Comparison of ENCODE assay signal across 8 mouse cellular contexts in genomic region chr3:110143206-110144061, GRCm38 (mm10). TPM values are rescaled to one million over a fixed set of nuclear protein-coding genes. Genes with fewer than 3 reads are reported as not detected.
DNase-seq lines count a peak whose midpoint lies in the region; ATAC-seq and TF ChIP-seq lines count a peak whose summit lies in the region.

Gene Ntng1 (minus strand): TSS chr3:110144011.

- H3K9ac ChIP-seq in kidney, embryonic 14.5 days (ENCODE audit: low read depth, low read length): peak within 1 kb of the TSS; percentile 51; the same call in 1 of the 2 replicates
- H3K9ac ChIP-seq in hindbrain, embryonic 15.5 days: peak within 1 kb of the TSS; percentile 64
- H3K9ac ChIP-seq in limb, embryonic 12.5 days (replicated peaks): peak within 1 kb of the TSS; percentile 73
- peak within 1 kb of the TSS; percentile 64 for H3K9ac ChIP-seq in neural tube, embryonic 12.5 days

- no peak for TF ChIP-seq POLR2A in embryonic fibroblast, embryonic 13.5 days (IDR thresholded peaks at IDR 0.05; ENCODE audit: low read depth, low read length)

- peak within 1 kb of the TSS; percentile 97 for H3K4me2 ChIP-seq in kidney, embryonic 14.5 days (replicated peaks; ENCODE audit: low read depth, low read length)
- H3K4me2 ChIP-seq in hindbrain, embryonic 15.5 days: peak within 1 kb of the TSS; percentile 91
- peak within 1 kb of the TSS; percentile 99 for H3K4me2 ChIP-seq in limb, embryonic 12.5 days
- H3K4me2 ChIP-seq in neural tube, embryonic 12.5 days (replicated peaks): peak within 1 kb of the TSS; percentile 100

- H3K4me1 ChIP-seq in kidney, embryonic 14.5 days (ENCODE audit: control insufficient read depth, insufficient read depth, low read length): no peaks in the 10 kb centered on the region
- no peaks in the 10 kb centered on the region; the same call in 1 of the 2 replicates for H3K4me1 ChIP-seq in embryonic fibroblast, embryonic 13.5 days (ENCODE audit: control insufficient read depth, insufficient read depth, low read length)
- H3K4me1 ChIP-seq in hindbrain, embryonic 15.5 days (replicated peaks): 0 out of 2 replicates have a peak, but pooled peaks cover 7% of the 10 kb centered on the region
- H3K4me1 ChIP-seq in limb, embryonic 12.5 days (replicated peaks): no peaks in the 10 kb centered on the region; the same call in 1 of the 2 replicates
- peaks cover 6% of the 10 kb centered on the region; the same call in 1 of the 2 replicates for H3K4me1 ChIP-seq in neural tube, embryonic 12.5 days

- WGBS in kidney, embryonic 14.5 days: under 1% methylated on average over 52 of the region's 52 CpGs
- under 1% methylated on average over 52 of the region's 52 CpGs for WGBS in hindbrain, embryonic 15.5 days
- WGBS in limb, embryonic 12.5 days: under 1% methylated on average over 52 of the region's 52 CpGs
- under 1% methylated on average over 52 of the region's 52 CpGs for whole genome bisulfite sequencing in neural tube, embryonic 12.5 days

- no peaks in the 10 kb centered on the region for H3K9me3 ChIP-seq in kidney, embryonic 14.5 days (ENCODE audit: control insufficient read depth, low read length)
- H3K9me3 ChIP-seq in hindbrain, embryonic 15.5 days: no peaks in the 10 kb centered on the region
- H3K9me3 ChIP-seq in limb, embryonic 12.5 days: no peaks in the 10 kb centered on the region
- H3K9me3 ChIP-seq in neural tube, embryonic 12.5 days: no peaks in the 10 kb centered on the region

- peak; percentile 65 for ATAC-seq in kidney, embryonic 14.5 days (ENCODE audit: low FRiP score, low TSS enrichment)
- peak; percentile 77 for ATAC-seq in hindbrain, embryonic 15.5 days (ENCODE audit: low FRiP score, low read depth)
- peak; percentile 67 for ATAC-seq in limb, embryonic 12.5 days (ENCODE audit: insufficient number of reproducible peaks, insufficient read depth, low FRiP score, low TSS enrichment, low read depth)
- peak; percentile 62 for ATAC-seq in neural tube, embryonic 12.5 days (ENCODE audit: low FRiP score, low read depth)

- H3K27me3 ChIP-seq in kidney, embryonic 14.5 days (ENCODE audit: control insufficient read depth, insufficient read depth, low read length): peaks cover 19% of the 10 kb centered on the region
- no peaks in the 10 kb centered on the region for H3K27me3 ChIP-seq in hindbrain, embryonic 15.5 days
- H3K27me3 ChIP-seq in limb, embryonic 12.5 days: peaks cover 31% of the 10 kb centered on the region
- peaks cover 20% of the 10 kb centered on the region for H3K27me3 ChIP-seq in neural tube, embryonic 12.5 days (replicated peaks)

- no peaks in the 10 kb centered on the region for H3K36me3 ChIP-seq in kidney, embryonic 14.5 days (ENCODE audit: control insufficient read depth, insufficient read depth, low read length)
- H3K36me3 ChIP-seq in hindbrain, embryonic 15.5 days: no peaks in the 10 kb centered on the region
- no peaks in the 10 kb centered on the region for H3K36me3 ChIP-seq in limb, embryonic 12.5 days
- no peaks in the 10 kb centered on the region for H3K36me3 ChIP-seq in neural tube, embryonic 12.5 days

- H3K27ac ChIP-seq in kidney, embryonic 14.5 days (ENCODE audit: low read depth, low read length): no peak within 1 kb of the TSS
- H3K27ac ChIP-seq in embryonic fibroblast, embryonic 13.5 days (ENCODE audit: insufficient read depth, low read length): no peak within 1 kb of the TSS
- H3K27ac ChIP-seq in hindbrain, embryonic 15.5 days (replicated peaks): peak within 1 kb of the TSS; percentile 82
- no peak within 1 kb of the TSS for H3K27ac ChIP-seq in limb, embryonic 12.5 days
- no peak within 1 kb of the TSS for H3K27ac ChIP-seq in neural tube, embryonic 12.5 days

- no peak for TF ChIP-seq CTCF in embryonic fibroblast, embryonic 13.5 days (IDR thresholded peaks at IDR 0.05; ENCODE audit: borderline replicate concordance, insufficient read depth, low read length)

- no peak for DNase-seq in kidney, adult 11 months
- DNase-seq in adrenal gland, postnatal 36 days: peak; percentile 5 to 15
- DNase-seq in spleen, adult 12 weeks (ENCODE audit: low spot score): no peak

- peak within 1 kb of the TSS; percentile 56 for H3K4me3 ChIP-seq in kidney, embryonic 14.5 days (ENCODE audit: low read length)
- peak within 1 kb of the TSS; percentile 49 for H3K4me3 ChIP-seq in embryonic fibroblast, embryonic 13.5 days (ENCODE audit: insufficient read depth, low read length)
- H3K4me3 ChIP-seq in hindbrain, embryonic 15.5 days: peak within 1 kb of the TSS; percentile 75
- H3K4me3 ChIP-seq in limb, embryonic 12.5 days (replicated peaks): peak within 1 kb of the TSS; percentile 67
- peak within 1 kb of the TSS; percentile 69 for H3K4me3 ChIP-seq in neural tube, embryonic 12.5 days

RNA-seq across cellular contexts. Expression of gene Ntng1, which starts in this region (rescaled TPM):
- polyA plus RNA-seq in kidney, embryonic 14.5 days (2014; fragmentation: Nextera tagmentation; extraction: Ambion mirVana): 2.3 and 3.0 TPM in 2 replicates
- 1 to 10 TPM in 1 of 2 experiments, under 1 TPM in 1; 0.70 to 1.9 TPM for total RNA-seq in adrenal gland, postnatal 36 days (2021)
- 0.53 and 1.3 TPM in 2 replicates for polyA plus RNA-seq in embryonic fibroblast, embryonic 13.5 days (2011; ENCODE audit: insufficient read length, low read depth, missing spikeins)
- polyA plus RNA-seq in hindbrain, embryonic 15.5 days (2015; fragmentation: Nextera tagmentation; extraction: Ambion mirVana): 18.9 and 21.8 TPM in 2 replicates
- polyA plus RNA-seq in limb, embryonic 12.5 days (2016; fragmentation: Nextera tagmentation; extraction: Ambion mirVana): 4.5 and 5.3 TPM in 2 replicates
- polyA plus RNA-seq in neural tube, embryonic 12.5 days (2016; fragmentation: Nextera tagmentation; extraction: Ambion mirVana): 7.7 and 7.9 TPM in 2 replicates

Comparison
In these comparisons a context has a peak if more than half of its experiments do, and no peak if none do; other contexts are left out.
1. DNase-seq: peak in adrenal gland, postnatal 36 days (2 of 2); none in kidney, adult 11 months (single experiment) and spleen, adult 12 weeks (single experiment).
2. Peak in every context shown above with its lines, with median percentiles within 50 percentile points of each other: ATAC-seq, H3K4me2 ChIP-seq, H3K4me3 ChIP-seq and H3K9ac ChIP-seq.